9 mouse cellular contexts compared by ENCODE assay signal in the genomic region with DNA sequence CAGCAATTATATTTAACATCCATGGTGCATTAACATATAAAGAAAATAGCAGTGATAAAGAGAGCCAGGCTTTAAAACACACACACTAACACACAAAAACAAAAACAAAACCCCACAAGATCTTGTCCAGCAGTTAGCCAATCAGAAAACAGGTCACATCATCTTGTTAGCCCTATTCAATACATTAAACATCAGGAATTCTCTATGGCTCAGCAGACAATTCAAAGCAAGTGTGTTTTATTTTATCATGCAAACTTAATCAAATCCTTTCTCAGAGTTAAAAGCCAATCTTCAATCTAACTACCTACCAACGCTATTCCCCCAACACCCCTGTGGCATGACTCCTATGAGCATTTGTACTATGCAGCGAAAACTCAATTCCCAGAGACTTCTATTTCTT. TPM values are rescaled to one million over a fixed set of nuclear protein-coding genes. Genes with fewer than 3 reads are reported as not detected.
DNase-seq lines count a peak whose midpoint lies in the region; ATAC-seq and TF ChIP-seq lines count a peak whose summit lies in the region.
"Had no signal": no experiment of that assay in that cellular context is flagged by ENCODE, and none has a peak within 500 bp of the region (broad histone marks: within the 10 kb centered on the region; RNA-seq: fewer than 3 reads in every experiment).

No protein-coding gene starts in this region.

- WGBS in kidney, embryonic 15.5 days, result 18% methylated on average over 2 of the region's 2 CpGs
- 14% methylated on average over 2 of the region's 2 CpGs for WGBS in limb, embryonic 10.5 days
- 13% methylated on average over 2 of the region's 2 CpGs for WGBS in neural tube, embryonic 14.5 days

- no peak for TF ChIP-seq POLR2A in embryonic fibroblast, embryonic 13.5 days (IDR thresholded peaks at IDR 0.05; ENCODE audit: low read depth, low read length)

- no peaks in the 10 kb centered on the region for H3K36me3 ChIP-seq in kidney, embryonic 15.5 days
- no peaks in the 10 kb centered on the region for H3K36me3 ChIP-seq in limb, embryonic 10.5 days
- H3K36me3 ChIP-seq in neural tube, embryonic 14.5 days (ENCODE audit: control insufficient read depth, insufficient read depth, low read length), result no peaks in the 10 kb centered on the region
- H3K36me3 ChIP-seq: G1E had no signal

- peak overlapping the region; percentile 63 for H3K4me2 ChIP-seq in kidney, embryonic 15.5 days
- H3K4me2 ChIP-seq in neural tube, embryonic 14.5 days (ENCODE audit: low read depth, low read length), result peak overlapping the region; percentile 55

- H3K9ac ChIP-seq in kidney, embryonic 15.5 days, result peak overlapping the region; percentile 61
- 0 out of 2 replicates have a peak overlapping the region, but pooled peaks have one; percentile 5 for H3K9ac ChIP-seq in neural tube, embryonic 14.5 days (replicated peaks; ENCODE audit: low read depth, low read length)

- no peak for ATAC-seq in kidney, embryonic 15.5 days (replicated peaks; ENCODE audit: low FRiP score)
- ATAC-seq in neural tube, embryonic 14.5 days (ENCODE audit: low read depth), result no peak

- no peak for TF ChIP-seq CTCF in embryonic fibroblast, embryonic 13.5 days (IDR thresholded peaks at IDR 0.05; ENCODE audit: borderline replicate concordance, insufficient read depth, low read length)

- H3K27ac ChIP-seq in kidney, embryonic 15.5 days, result peak overlapping the region; percentile 80
- H3K27ac ChIP-seq in embryonic fibroblast, embryonic 13.5 days (ENCODE audit: insufficient read depth, low read length), result no peak overlapping the region
- peak overlapping the region; percentile 88 for H3K27ac ChIP-seq in limb, embryonic 10.5 days
- H3K27ac ChIP-seq in neural tube, embryonic 14.5 days (ENCODE audit: low read depth, low read length), result no peak overlapping the region

- no peaks in the 10 kb centered on the region for H3K27me3 ChIP-seq in kidney, embryonic 15.5 days
- no peaks in the 10 kb centered on the region for H3K27me3 ChIP-seq in limb, embryonic 10.5 days (ENCODE audit: low read depth, poor library complexity, severe bottlenecking)
- 0 out of 2 replicates have a peak, but pooled peaks cover 2% of the 10 kb centered on the region for H3K27me3 ChIP-seq in neural tube, embryonic 14.5 days (ENCODE audit: control insufficient read depth, insufficient read depth, low read length)

- H3K4me1 ChIP-seq in kidney, embryonic 15.5 days, result peaks cover 26% of the 10 kb centered on the region
- H3K4me1 ChIP-seq in embryonic fibroblast, embryonic 13.5 days (ENCODE audit: control insufficient read depth, insufficient read depth, low read length), result no peaks in the 10 kb centered on the region
- H3K4me1 ChIP-seq in limb, embryonic 10.5 days, result peaks cover 74% of the 10 kb centered on the region
- peaks cover 3% of the 10 kb centered on the region; the same call in 1 of the 2 replicates for H3K4me1 ChIP-seq in neural tube, embryonic 14.5 days (ENCODE audit: control insufficient read depth, insufficient read depth, low read length)

- H3K9me3 ChIP-seq in kidney, embryonic 15.5 days (replicated peaks), result no peaks in the 10 kb centered on the region
- no peaks in the 10 kb centered on the region for H3K9me3 ChIP-seq in limb, embryonic 10.5 days (replicated peaks)
- H3K9me3 ChIP-seq in neural tube, embryonic 14.5 days (ENCODE audit: control insufficient read depth, low read length), result no peaks in the 10 kb centered on the region
- H3K9me3 ChIP-seq: G1E had no signal

- no peak for DNase-seq in kidney, postnatal 36 days
- DNase-seq in limb, embryonic 10.5 days (ENCODE audit: low spot score), result no peak
- DNase-seq in testis, postnatal 10 days (ENCODE audit: low spot score), result no peak
- no peak for DNase-seq in layer of hippocampus, adult 8-10 months (ENCODE audit: low spot score in 2 of 2)
- no peak for DNase-seq in thymus, postnatal 10 days (ENCODE audit: low spot score in 2 of 2)

- peak overlapping the region; percentile 53 for H3K4me3 ChIP-seq in kidney, embryonic 15.5 days (replicated peaks)
- H3K4me3 ChIP-seq in embryonic fibroblast, embryonic 13.5 days (ENCODE audit: insufficient read depth, low read length), result peak overlapping the region; percentile 21; the same call in 1 of the 2 replicates
- H3K4me3 ChIP-seq in limb, embryonic 10.5 days, result peak overlapping the region; percentile 60
- peak overlapping the region; percentile 38 for H3K4me3 ChIP-seq in neural tube, embryonic 14.5 days (ENCODE audit: low read depth, low read length)

RNA-seq across cellular contexts. Expression of a gene that starts 1.4 kb away (rescaled TPM):
- polyA plus RNA-seq in kidney, embryonic 15.5 days (2015; fragmentation: Nextera tagmentation; extraction: Ambion mirVana), result 80.4 and 89.7 TPM in 2 replicates
- 18.4 and 43.4 TPM in 2 replicates for polyA plus RNA-seq in embryonic fibroblast, embryonic 13.5 days (2011; ENCODE audit: insufficient read length, low read depth, missing spikeins)
- polyA plus RNA-seq in limb, embryonic 10.5 days (2016; fragmentation: Nextera tagmentation; extraction: Ambion mirVana), result 29.2 and 48.7 TPM in 2 replicates
- 63.5 and 67.6 TPM in 2 replicates for polyA plus RNA-seq in neural tube, embryonic 14.5 days (2014; fragmentation: Nextera tagmentation; extraction: Ambion mirVana)
- total RNA-seq in layer of hippocampus, adult 8-10 months (2022), result 10 to 100 TPM; 45.5 to 63.5 (median 56.3) TPM
- polyA plus RNA-seq: G1E had no signal

Comparison
In these comparisons a context has a peak if more than half of its experiments do, and no peak if none do; other contexts are left out.
1. H3K27ac ChIP-seq: peak in kidney, embryonic 15.5 days (single experiment) and limb, embryonic 10.5 days (single experiment); none in embryonic fibroblast, embryonic 13.5 days (single experiment) and neural tube, embryonic 14.5 days (single experiment).
2. Peak in every context shown above with its lines, with median percentiles within 50 percentile points of each other: H3K4me3 ChIP-seq.